Mouse (Mus musculus): Measurements from ENCODE around the gene Neurl1b.

Gene Neurl1b

DNA sequence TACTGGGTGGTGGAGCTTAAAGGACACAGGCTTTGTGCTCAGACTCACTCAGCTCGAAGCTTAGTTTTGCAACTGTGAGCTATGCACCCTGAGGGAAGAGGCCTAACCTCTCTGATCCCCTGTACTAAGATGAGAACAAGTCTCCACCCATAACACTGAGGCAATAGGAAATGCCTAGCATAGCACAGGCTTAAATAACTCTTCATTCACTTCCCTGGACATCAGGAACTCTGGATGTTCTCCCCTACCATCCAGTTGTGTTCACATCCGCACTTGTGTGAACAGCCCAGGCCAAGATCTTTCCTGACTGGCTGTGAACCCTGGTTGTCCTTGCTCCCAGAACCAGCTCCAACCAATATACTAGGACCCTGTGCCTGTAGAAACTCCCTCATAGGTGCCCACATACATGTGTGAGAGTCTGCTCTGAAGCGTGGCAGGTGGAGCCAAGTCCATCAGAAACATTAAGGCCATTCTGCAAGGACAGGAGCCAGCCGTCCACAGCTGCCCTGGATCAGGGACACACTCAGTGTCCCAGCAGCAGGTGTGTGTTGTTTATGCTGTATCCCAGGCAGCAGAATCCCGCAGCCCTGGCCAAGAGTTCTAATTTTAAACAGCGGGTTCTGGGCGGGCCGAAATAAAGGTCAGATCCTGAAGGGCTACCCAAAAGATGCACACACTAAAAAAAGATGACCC, 74.2 kb downstream of the Neurl1b start:
- intact Hi-C loops (cut with DNase I): no loop called here

DNA sequence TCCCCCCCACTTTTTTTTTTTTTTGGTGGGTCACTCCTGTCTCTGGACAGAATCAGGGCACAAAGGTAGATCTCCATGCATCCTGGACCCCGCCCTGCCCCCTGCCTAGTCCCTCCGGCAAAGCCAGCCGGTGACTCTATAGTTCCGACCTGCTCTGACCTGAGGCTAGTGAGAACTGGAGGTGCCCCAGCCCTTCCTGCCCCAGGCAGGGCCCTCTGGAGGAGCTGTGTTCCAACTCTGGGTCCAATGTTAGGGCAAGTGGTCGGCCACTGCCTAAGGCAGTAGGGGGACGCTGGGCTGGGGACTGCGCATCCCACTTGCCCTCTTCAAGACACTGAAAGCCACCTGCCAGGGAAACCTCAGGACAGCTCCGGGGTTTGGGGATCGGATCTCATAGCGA, 75.4 kb downstream of the Neurl1b start:
- intact Hi-C loops (cut with DNase I): no loop called here

DNA sequence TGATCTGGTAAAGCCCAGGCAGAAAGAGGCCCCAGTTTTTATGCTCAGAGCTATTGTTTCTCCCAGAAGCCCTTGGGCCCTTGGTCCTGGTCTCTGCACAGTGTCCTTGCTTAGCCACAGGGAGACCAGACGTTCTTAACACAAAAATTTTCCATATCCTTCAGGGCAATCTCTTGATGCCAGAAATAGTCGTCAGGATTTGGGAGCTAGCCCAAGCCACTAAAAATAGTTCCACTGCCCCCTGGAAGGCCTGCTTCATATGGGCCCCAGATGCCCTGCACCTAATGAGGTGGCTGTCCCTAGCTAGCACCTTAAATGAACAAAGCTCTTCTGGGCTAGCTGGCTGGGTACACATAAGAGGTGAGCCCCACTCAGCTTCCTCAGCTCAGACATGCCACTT, 76.3 kb downstream of the Neurl1b start:
- intact Hi-C loops (cut with DNase I): no loop called here

DNA sequence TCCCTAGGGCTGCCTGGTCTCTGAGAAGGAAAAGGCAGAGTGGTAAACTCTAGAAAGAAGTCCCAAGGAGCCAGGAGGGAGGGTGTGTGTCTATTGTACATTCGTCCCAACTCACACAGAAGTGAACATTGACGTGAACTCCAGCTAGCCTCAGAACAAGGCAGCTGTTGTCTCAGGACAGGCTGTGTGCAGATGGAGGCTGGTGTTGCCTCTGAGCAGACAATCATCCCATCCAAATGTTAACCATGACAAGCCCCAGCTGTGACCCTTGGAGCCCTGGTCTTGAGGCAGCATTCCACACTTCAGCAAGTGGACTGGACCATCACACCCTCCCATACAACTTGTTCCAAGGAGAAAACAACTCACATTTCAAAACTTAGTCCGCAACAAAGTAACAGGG, 77.6 kb downstream of the Neurl1b start:
- intact Hi-C loops (cut with DNase I): no loop called here

DNA sequence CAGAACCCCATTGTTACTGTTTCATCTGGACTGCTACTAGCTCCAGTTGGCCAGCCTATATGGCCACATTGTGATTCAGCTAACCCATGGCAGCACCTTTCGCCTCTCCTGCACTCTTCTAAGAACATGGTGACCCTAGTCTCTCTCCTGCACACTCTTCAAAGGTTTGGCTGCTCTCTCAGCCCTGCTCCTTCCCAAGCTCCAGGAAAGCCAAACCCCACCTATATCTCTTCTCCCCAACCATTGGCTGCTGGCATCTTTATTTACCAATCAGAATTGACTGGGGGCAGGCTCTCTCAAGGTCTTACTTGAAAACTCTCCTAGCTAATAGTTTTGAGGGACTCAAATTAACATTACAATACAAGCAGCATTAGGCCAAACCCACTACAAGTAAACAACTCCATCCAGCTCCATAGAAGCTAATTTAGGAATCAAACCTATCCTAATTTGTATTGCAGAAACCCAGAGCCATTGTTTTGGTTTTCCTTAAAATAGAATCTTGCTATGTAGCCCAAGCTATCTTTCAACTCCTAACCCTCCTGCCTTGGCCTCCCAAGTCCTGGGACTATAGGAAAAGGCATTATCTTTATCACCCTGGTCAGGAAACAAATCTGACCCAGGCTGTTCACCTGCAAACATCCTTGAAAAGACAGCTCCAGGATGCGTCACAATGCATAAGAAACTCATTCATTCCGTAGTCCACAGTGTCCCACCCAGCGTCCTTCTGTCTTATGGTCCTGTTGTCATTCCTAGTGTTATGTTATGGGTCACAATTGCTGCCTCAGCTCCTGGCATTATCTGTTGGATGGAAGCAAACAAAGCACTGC, 80.2 kb downstream of the Neurl1b start:
- intact Hi-C loops (cut with DNase I): no loop called here
